ENCODE assay signal across 8 mouse cellular contexts in genomic region chr7:6172006-6172649, GRCm38 (mm10). TPM values are rescaled to one million over a fixed set of nuclear protein-coding genes. Genes with fewer than 3 reads are reported as not detected.
DNase-seq lines count a peak whose midpoint lies in the region; ATAC-seq lines count a peak whose summit lies in the region.

TSS of gene Zfp444 (plus strand) at chr7:6172226.

- H3K4me2 ChIP-seq in hindbrain, embryonic 15.5 days, result peak within 1 kb of the TSS; percentile 76

- peak within 1 kb of the TSS; percentile 73 for H3K9ac ChIP-seq in hindbrain, embryonic 15.5 days

- H3K27ac ChIP-seq in hindbrain, embryonic 15.5 days (replicated peaks), result peak within 1 kb of the TSS; percentile 92

- no peaks in the 10 kb centered on the region for H3K9me3 ChIP-seq in hindbrain, embryonic 15.5 days

- H3K36me3 ChIP-seq in hindbrain, embryonic 15.5 days, result peaks cover 4% of the 10 kb centered on the region; the same call in 1 of the 2 replicates

- H3K27me3 ChIP-seq in hindbrain, embryonic 15.5 days, result no peaks in the 10 kb centered on the region

- H3K4me3 ChIP-seq in hindbrain, embryonic 15.5 days, result peak within 1 kb of the TSS; percentile 83

- DNase-seq in T-cell, adult 2 months (ENCODE audit: low spot score), result peak; percentile 95
- peak; percentile 98 to 99 for DNase-seq in cerebellum, postnatal 36 days
- peak; percentile 99 to 100 for DNase-seq in frontal cortex, postnatal 36 days (ENCODE audit: low spot score in 2 of 2)
- peak; percentile 98 for DNase-seq in left cerebral cortex, adult 11 months (ENCODE audit: low spot score)
- DNase-seq in lung, postnatal 4 days, result peak; percentile 97 to 98
- DNase-seq in retina, postnatal 7 days (ENCODE audit: low read depth, low spot score), result peak; percentile 98
- DNase-seq in urinary bladder, adult 2 months (ENCODE audit: low spot score), result peak; percentile 85

- WGBS in hindbrain, embryonic 15.5 days, result under 1% methylated on average over 37 of the region's 37 CpGs

- ATAC-seq in hindbrain, embryonic 15.5 days (ENCODE audit: low FRiP score, low read depth), result peak; percentile 97

- peaks cover 16% of the 10 kb centered on the region for H3K4me1 ChIP-seq in hindbrain, embryonic 15.5 days (replicated peaks)

RNA-seq across cellular contexts. Expression of gene Zfp444, which starts in this region (rescaled TPM):
- 87.8 and 90.1 TPM in 2 replicates for polyA plus RNA-seq in hindbrain, embryonic 15.5 days (2015; fragmentation: Nextera tagmentation; extraction: Ambion mirVana)
- polyA plus RNA-seq in urinary bladder, adult 2 months (2012; rRNA removed), result 21.3 and 23.1 TPM in 2 replicates

Comparison
In these comparisons a context has a peak if more than half of its experiments do, and no peak if none do; other contexts are left out.
1. Peak in every context shown above with its lines: DNase-seq, ATAC-seq, H3K4me3 ChIP-seq and H3K27ac ChIP-seq.